Mouse (Mus musculus) MEL (cell line): Measurements from ENCODE around the gene Sned1. TPM values are rescaled to one million over a fixed set of nuclear protein-coding genes. Genes with fewer than 3 reads are reported as not detected.

Experiments
- DNase-seq: peaks from one replicate; pipeline ENCODE4 v3.0.0; 2011; ENCODE audit warnings: low read depth, low spot score
- H3K27ac ChIP-seq: 2 replicates; pipeline ENCODE4 v1.5.1; 2012; ENCODE audit warnings: low read depth, mild to moderate bottlenecking, control low read depth, low read length, moderate library complexity; ENCODE audit not compliant: control insufficient read depth
- H3K27me3 ChIP-seq, 2 experiments: fragments of 150-350 bp in 1 of 2; sonication (generic) in 1 of 2; 2 replicates each; pipeline ENCODE4 v1.6.1; 2012; ENCODE audit warnings: low read length in 2 of 2, mild to moderate bottlenecking in 2 of 2, improper control_type of control experiment in 1 of 2, moderate library complexity in 1 of 2; ENCODE audit not compliant: insufficient read depth in 2 of 2, control insufficient read depth in 1 of 2
- H3K36me3 ChIP-seq, 2 experiments: 2 replicates each; pipeline ENCODE4 v1.6.1; 2012 to 2014; ENCODE audit warnings: low read length in 2 of 2, improper control_type of control experiment in 1 of 2, inconsistent platforms in 1 of 2, mild to moderate bottlenecking in 1 of 2; ENCODE audit not compliant: insufficient read depth in 2 of 2, control insufficient read depth in 1 of 2
- H3K4me1 ChIP-seq, 2 experiments: fragments of 150-350 bp in 1 of 2; sonication (generic) in 1 of 2; 2 replicates each; pipeline ENCODE4 v1.6.1; 2012; ENCODE audit warnings: low read length in 2 of 2, improper control_type of control experiment in 1 of 2, mild to moderate bottlenecking in 1 of 2; ENCODE audit not compliant: insufficient read depth in 2 of 2, control insufficient read depth in 1 of 2
- H3K4me3 ChIP-seq, 2 experiments: fragments of 150-350 bp in 1 of 2; sonication (generic) in 1 of 2; 2 replicates each; pipeline ENCODE4 v1.5.1; 2012; ENCODE audit warnings: low read depth in 2 of 2, low read length in 2 of 2, mild to moderate bottlenecking in 2 of 2, moderate library complexity in 2 of 2, control low read depth in 1 of 2, improper control_type of control experiment in 1 of 2; ENCODE audit not compliant: control insufficient read depth in 1 of 2, insufficient read depth in 1 of 2
- H3K79me2 ChIP-seq: 2 replicates; pipeline ENCODE4 v1.6.1; 2012; ENCODE audit warnings: mild to moderate bottlenecking, low read length, moderate library complexity; ENCODE audit not compliant: control insufficient read depth, poor library complexity, insufficient read depth
- H3K9ac ChIP-seq: 2 replicates; pipeline ENCODE4 v1.6.1; 2012; ENCODE audit warnings: low read depth, mild to moderate bottlenecking, control low read depth, low read length, moderate library complexity; ENCODE audit not compliant: control insufficient read depth, poor library complexity, severe bottlenecking
- H3K9me3 ChIP-seq: fragments of 150-350 bp; sonication (generic); replicated peaks from 2 replicates; pipeline ENCODE4 v1.6.1; 2012; ENCODE audit warnings: mild to moderate bottlenecking, low read length, improper control_type of control experiment, moderate library complexity; ENCODE audit not compliant: insufficient read depth
- BHLHE40 ChIP-seq: IDR thresholded peaks from 2 replicates; pipeline ENCODE4 v1.6.1; 2012; ENCODE audit warnings: low read depth, mild to moderate bottlenecking, inconsistent platforms, low read length, improper control_type of control experiment, borderline replicate concordance
- CHD1 ChIP-seq: IDR thresholded peaks from 2 replicates; pipeline ENCODE4 v1.6.1; 2012; ENCODE audit warnings: low read depth, mild to moderate bottlenecking, inconsistent platforms, low read length, improper control_type of control experiment
- CHD2 ChIP-seq: IDR thresholded peaks from 2 replicates; pipeline ENCODE4 v1.6.1; 2011; ENCODE audit warnings: low read length, improper control_type of control experiment
- CTCF ChIP-seq, 3 experiments: IDR thresholded peaks in 2 of 3; conservative IDR thresholded peaks in 1 of 3; 2 replicates each; pipeline ENCODE4 v1.5.1; 2011 to 2012; ENCODE audit warnings: low read length in 3 of 3, low read depth in 2 of 3, mild to moderate bottlenecking in 2 of 3, improper control_type of control experiment in 1 of 3, inconsistent platforms in 1 of 3, mixed read lengths in 1 of 3, moderate library complexity in 1 of 3; ENCODE audit not compliant: control insufficient read depth in 1 of 3, insufficient read depth in 1 of 3, poor library complexity in 1 of 3, severe bottlenecking in 1 of 3
- E2F4 ChIP-seq: IDR thresholded peaks from 2 replicates; pipeline ENCODE4 v1.6.1; 2011; ENCODE audit warnings: low read depth, low read length, improper control_type of control experiment, borderline replicate concordance
- ELF1 ChIP-seq: IDR thresholded peaks from 2 replicates; pipeline ENCODE4 v1.6.1; 2014; ENCODE audit warnings: low read depth, mild to moderate bottlenecking, inconsistent platforms, low read length, improper control_type of control experiment, moderate library complexity
- ETS1 ChIP-seq: IDR thresholded peaks from 2 replicates; pipeline ENCODE4 v1.6.1; 2012; ENCODE audit warnings: low read depth, mild to moderate bottlenecking, inconsistent platforms, low read length, improper control_type of control experiment, moderate library complexity
- GABPA ChIP-seq: IDR thresholded peaks from 2 replicates; pipeline ENCODE4 v1.6.1; 2012; ENCODE audit warnings: low read depth, mild to moderate bottlenecking, inconsistent platforms, low read length, improper control_type of control experiment, moderate library complexity
- GATA1 ChIP-seq: IDR thresholded peaks from 2 replicates; pipeline ENCODE4 v1.6.1; 2011; ENCODE audit warnings: low read depth, low read length, improper control_type of control experiment
- HCFC1 ChIP-seq: IDR thresholded peaks from 2 replicates; pipeline ENCODE4 v1.6.1; 2012; ENCODE audit warnings: low read depth, mild to moderate bottlenecking, inconsistent platforms, low read length, improper control_type of control experiment, moderate library complexity
- KAT2A ChIP-seq: conservative IDR thresholded peaks from 2 replicates; pipeline ENCODE4 v1.6.1; 2012; ENCODE audit warnings: low read depth, low read length, improper control_type of control experiment, inconsistent platforms
- MAFK ChIP-seq: IDR thresholded peaks from 2 replicates; pipeline ENCODE4 v1.6.1; 2011; ENCODE audit warnings: low read depth, mild to moderate bottlenecking, low read length, improper control_type of control experiment, borderline replicate concordance
- MAX ChIP-seq: IDR thresholded peaks from 2 replicates; pipeline ENCODE4 v1.6.1; 2011; ENCODE audit warnings: low read length, improper control_type of control experiment
- MAZ ChIP-seq: IDR thresholded peaks from 2 replicates; pipeline ENCODE4 v1.6.1; 2012; ENCODE audit warnings: low read depth, mild to moderate bottlenecking, inconsistent platforms, low read length, improper control_type of control experiment
- MEF2A ChIP-seq: IDR thresholded peaks from 2 replicates; pipeline ENCODE4 v1.6.1; 2014; ENCODE audit warnings: low read depth, mild to moderate bottlenecking, inconsistent platforms, low read length, improper control_type of control experiment; ENCODE audit not compliant: poor library complexity, insufficient replicate concordance, severe bottlenecking; ENCODE audit errors: extremely low read depth
- MXI1 ChIP-seq: IDR thresholded peaks from 2 replicates; pipeline ENCODE4 v1.6.1; 2011; ENCODE audit warnings: mild to moderate bottlenecking, low read depth, low read length, improper control_type of control experiment
- MYB ChIP-seq: IDR thresholded peaks from 2 replicates; pipeline ENCODE4 v1.6.1; 2011; ENCODE audit warnings: mild to moderate bottlenecking, low read depth, low read length, improper control_type of control experiment
- MYC ChIP-seq: IDR thresholded peaks from 2 replicates; pipeline ENCODE4 v1.6.1; 2011; ENCODE audit warnings: low read depth, mild to moderate bottlenecking, low read length, improper control_type of control experiment, moderate library complexity
- NELFE ChIP-seq: IDR thresholded peaks from 2 replicates; pipeline ENCODE4 v1.6.1; 2011; ENCODE audit warnings: low read depth, low read length, improper control_type of control experiment
- NRF1 ChIP-seq: IDR thresholded peaks from 2 replicates; pipeline ENCODE4 v1.6.1; 2014; ENCODE audit warnings: low read depth, mild to moderate bottlenecking, inconsistent platforms, low read length, improper control_type of control experiment, moderate library complexity; ENCODE audit not compliant: poor library complexity, insufficient read depth, severe bottlenecking
- POLR2A ChIP-seq, 2 experiments: IDR thresholded peaks; 2 replicates each; pipeline ENCODE4 v1.6.1; 2011 to 2012; ENCODE audit warnings: low read length in 2 of 2, mild to moderate bottlenecking in 2 of 2, control low read depth in 1 of 2, improper control_type of control experiment in 1 of 2, low read depth in 1 of 2, moderate library complexity in 1 of 2; ENCODE audit not compliant: control insufficient read depth in 1 of 2, insufficient read depth in 1 of 2, poor library complexity in 1 of 2
- POLR2AphosphoS2 ChIP-seq: IDR thresholded peaks from 2 replicates; pipeline ENCODE4 v1.6.1; 2011; ENCODE audit warnings: low read length, improper control_type of control experiment
- POLR2AphosphoS5 ChIP-seq: IDR thresholded peaks from 2 replicates; pipeline ENCODE4 v1.6.1; 2012; ENCODE audit warnings: low read depth, borderline replicate concordance, mild to moderate bottlenecking, inconsistent platforms, low read length, moderate library complexity, mixed read lengths
- RAD21 ChIP-seq: IDR thresholded peaks from 2 replicates; pipeline ENCODE4 v1.6.1; 2011; ENCODE audit warnings: mild to moderate bottlenecking, low read depth, low read length, improper control_type of control experiment
- RCOR1 ChIP-seq: IDR thresholded peaks from 2 replicates; pipeline ENCODE4 v1.6.1; 2012; ENCODE audit warnings: low read depth, mild to moderate bottlenecking, inconsistent platforms, low read length, improper control_type of control experiment
- SIN3A ChIP-seq: IDR thresholded peaks from 2 replicates; pipeline ENCODE4 v1.6.1; 2012; ENCODE audit warnings: low read length, improper control_type of control experiment, inconsistent platforms
- SMC3 ChIP-seq: IDR thresholded peaks from 2 replicates; pipeline ENCODE4 v1.6.1; 2011; ENCODE audit warnings: low read depth, low read length, improper control_type of control experiment
- TAL1 ChIP-seq: IDR thresholded peaks from 2 replicates; pipeline ENCODE4 v1.6.1; 2012; ENCODE audit warnings: mild to moderate bottlenecking, inconsistent platforms, low read length, moderate library complexity, mixed read lengths
- TCF12 ChIP-seq: IDR thresholded peaks from 2 replicates; pipeline ENCODE4 v1.6.1; 2014; ENCODE audit warnings: low read depth, mild to moderate bottlenecking, inconsistent platforms, low read length, improper control_type of control experiment, moderate library complexity
- USF1 ChIP-seq: IDR thresholded peaks from 2 replicates; pipeline ENCODE4 v1.6.1; 2014; ENCODE audit warnings: low read depth, mild to moderate bottlenecking, inconsistent platforms, low read length, improper control_type of control experiment, moderate library complexity
- USF2 ChIP-seq, 2 experiments: IDR thresholded peaks; 2 replicates each; pipeline ENCODE4 v1.6.1; 2011 to 2012; ENCODE audit warnings: improper control_type of control experiment in 2 of 2, low read length in 2 of 2, borderline replicate concordance in 1 of 2, inconsistent platforms in 1 of 2, low read depth in 1 of 2, mild to moderate bottlenecking in 1 of 2; ENCODE audit not compliant: insufficient read depth in 1 of 2
- ZC3H11A ChIP-seq: IDR thresholded peaks from 2 replicates; pipeline ENCODE4 v1.6.1; 2012; ENCODE audit warnings: low read depth, mild to moderate bottlenecking, inconsistent platforms, low read length, improper control_type of control experiment
- ZKSCAN1 ChIP-seq: IDR thresholded peaks from 2 replicates; pipeline ENCODE4 v1.6.1; 2012; ENCODE audit warnings: low read depth, mild to moderate bottlenecking, inconsistent platforms, low read length, improper control_type of control experiment, moderate library complexity
- ZMIZ1 ChIP-seq: IDR thresholded peaks from 2 replicates; pipeline ENCODE4 v1.6.1; 2012; ENCODE audit warnings: low read depth, mild to moderate bottlenecking, inconsistent platforms, low read length, improper control_type of control experiment, moderate library complexity
- ZNF384 ChIP-seq: IDR thresholded peaks from 2 replicates; pipeline ENCODE4 v1.6.1; 2012; ENCODE audit warnings: low read depth, mild to moderate bottlenecking, inconsistent platforms, low read length, improper control_type of control experiment
- polyA plus RNA-seq, 2 experiments: library from polyadenylated mRNA; stranded (reverse) in 1 of 2; unstranded in 1 of 2; fragments of >175 nt in 1 of 2; fragments of >200 nt in 1 of 2; gene quantifications; 2 replicates each; pipeline versions ENCODE4 v1.2.1 to v1.2.4; 2012; ENCODE audit warnings: low replicate concordance in 2 of 2, low read depth in 1 of 2; ENCODE audit not compliant: insufficient read length in 2 of 2, insufficient read depth in 1 of 2, missing spikeins in 1 of 2
- total RNA-seq: library from RNA; depleted of rRNA; stranded (reverse); fragments of 300-350 nt; gene quantifications from 2 replicates; pipeline ENCODE4 v1.2.3, GENCODE M21; 2012

Sned1 gene
- total and polyA plus RNA-seq, 3 experiments, result 0.12 to 0.13 TPM; not detected in 1

GRCm38 (mm10) chr1:93342648-93343503, 107.2 kb downstream of the Sned1 start, which contains the start of the genes Ppp1r7 and Pask:
TSS of gene Ppp1r7 (plus strand) at chr1:93342854.
TSS of gene Pask (minus strand) at chr1:93343482.
- H3K9ac ChIP-seq, result peak within 1 kb of the TSS; percentile 89
- peak; percentile 100 for DNase-seq
- peak within 1 kb of the TSS; percentile 72 for H3K27ac ChIP-seq
- TF ChIP-seq MAZ (peak; percentile 90), POLR2A (IDR thresholded peaks at IDR 0.05; ENCODE audit: control insufficient read depth in 1 of 2, insufficient read depth in 1 of 2, low read depth in 1 of 2, low read length in 2 of 2, poor library complexity in 1 of 2) (peak; percentile 47 to 59; a peak in 2 of 4 replicates), HCFC1 (peak; percentile 92), RCOR1 (no peak), BHLHE40 (no peak), ZNF384 (no peak), USF1 (no peak), CHD1 (no peak), SIN3A (peak; percentile 100), MAFK (no peak), POLR2AphosphoS5 (no peak), MYB (no peak), MAX (peak; percentile 70), GABPA (no peak), SMC3 (no peak), RAD21 (no peak), USF2 (IDR thresholded peaks at IDR 0.05; ENCODE audit: borderline replicate concordance in 1 of 2, insufficient read depth in 1 of 2, low read depth in 1 of 2, low read length in 2 of 2) (no peak), ZMIZ1 (0 out of 2 replicates have a peak, but pooled peaks have one; percentile 44), MYC (0 out of 2 replicates have a peak, but pooled peaks have one; percentile 20), KAT2A (peak; percentile 56; the same call in 1 of the 2 replicates), CHD2 (no peak), NELFE (peak; percentile 60; the same call in 1 of the 2 replicates), TCF12 (peak; percentile 25; the same call in 1 of the 2 replicates), NRF1 (peak; percentile 65), GATA1 (no peak), E2F4 (peak; percentile 99), MXI1 (peak; percentile 97), MEF2A (no peak), ELF1 (peak; percentile 61; the same call in 1 of the 2 replicates), ETS1 (peak; percentile 55; the same call in 1 of the 2 replicates), CTCF (IDR thresholded peaks at IDR 0.05 in 2 of 3, conservative IDR thresholded peaks at IDR 0.05 in 1 of 3; ENCODE audit: control insufficient read depth in 1 of 3, insufficient read depth in 1 of 3, low read depth in 2 of 3, low read length in 3 of 3, poor library complexity in 1 of 3, severe bottlenecking in 1 of 3) (no peak), TAL1 (no peak), ZC3H11A (no peak), POLR2AphosphoS2 (no peak), ZKSCAN1 (no peak)

More at GRCm38 (mm10) chr1:93342648-93343503, 107.2 kb downstream of the Sned1 start, which contains the start of the genes Ppp1r7 and Pask:
- peak within 1 kb of the TSS; percentile 74 to 84 for H3K4me3 ChIP-seq
- H3K9me3 ChIP-seq, result no peaks in the 10 kb centered on the region
- H3K4me1 ChIP-seq, result peaks cover 6 to 14% of the 10 kb centered on the region in 2 experiments; a peak in 3 of 4 replicates
- H3K79me2 ChIP-seq, result peaks cover 35% of the 10 kb centered on the region
- H3K36me3 ChIP-seq, result peaks cover 7 to 22% of the 10 kb centered on the region in 2 experiments
- no peaks in the 10 kb centered on the region for H3K27me3 ChIP-seq
